Mouse (Mus musculus): ENCODE data around the gene Gucd1. TPM values are rescaled to one million over a fixed set of nuclear protein-coding genes. Genes with fewer than 3 reads are reported as not detected.
"Not testable (repeated sequence)": the region's sequence is repeated elsewhere in the genome, so short reads cannot be mapped to it uniquely, and the experiment has no call there.

Gucd1 gene
- total RNA-seq, 4 experiments from 2014 or later = 34.0 to 37.2 (median 36.1) TPM

DNA sequence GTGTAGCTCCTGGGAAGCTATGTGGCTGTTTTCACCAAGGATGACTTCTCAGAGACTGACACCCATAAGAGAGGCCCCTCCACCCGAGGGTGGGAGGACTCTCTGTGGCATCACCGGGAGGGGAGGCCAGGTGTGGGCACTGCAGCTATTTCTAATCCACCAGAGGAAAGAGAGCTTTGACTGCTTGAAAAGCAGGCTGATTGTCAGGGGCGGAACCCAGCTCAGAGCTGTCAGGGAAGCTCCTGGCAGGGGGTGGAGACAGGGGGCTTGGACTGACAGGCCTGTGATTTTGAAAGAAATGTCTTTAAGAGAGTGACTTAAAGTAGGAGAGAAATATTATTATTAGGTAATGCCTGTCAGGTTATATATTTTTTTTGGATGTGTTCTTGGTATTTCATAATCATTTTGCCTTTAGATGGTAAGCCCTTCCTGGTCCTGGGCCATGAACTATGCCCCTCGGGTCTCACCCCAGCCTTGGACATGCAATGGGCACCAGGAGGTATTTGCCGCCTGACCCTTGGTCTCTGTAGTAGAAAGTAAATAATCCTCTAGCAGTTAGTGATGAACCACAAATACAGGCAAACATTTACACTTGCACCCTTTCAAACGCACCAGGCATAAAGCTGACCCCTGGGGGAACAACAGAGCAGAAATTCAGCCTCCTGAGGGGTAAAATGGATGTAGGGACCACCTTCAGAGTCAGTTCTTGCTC lies 42.5 kb downstream of the Gucd1 start:
- not testable (repeated sequence) for DNase-seq (ENCODE audit: low spot score)

GRCm38 (mm10) chr10:75474571-75474970 lies 43.2 kb downstream of the Gucd1 start:
- no peak for DNase-seq (ENCODE audit: low spot score)

GRCm38 (mm10) chr10:75473411-75473810 lies 44.4 kb downstream of the Gucd1 start:
- no peak for DNase-seq (ENCODE audit: low spot score)

DNA sequence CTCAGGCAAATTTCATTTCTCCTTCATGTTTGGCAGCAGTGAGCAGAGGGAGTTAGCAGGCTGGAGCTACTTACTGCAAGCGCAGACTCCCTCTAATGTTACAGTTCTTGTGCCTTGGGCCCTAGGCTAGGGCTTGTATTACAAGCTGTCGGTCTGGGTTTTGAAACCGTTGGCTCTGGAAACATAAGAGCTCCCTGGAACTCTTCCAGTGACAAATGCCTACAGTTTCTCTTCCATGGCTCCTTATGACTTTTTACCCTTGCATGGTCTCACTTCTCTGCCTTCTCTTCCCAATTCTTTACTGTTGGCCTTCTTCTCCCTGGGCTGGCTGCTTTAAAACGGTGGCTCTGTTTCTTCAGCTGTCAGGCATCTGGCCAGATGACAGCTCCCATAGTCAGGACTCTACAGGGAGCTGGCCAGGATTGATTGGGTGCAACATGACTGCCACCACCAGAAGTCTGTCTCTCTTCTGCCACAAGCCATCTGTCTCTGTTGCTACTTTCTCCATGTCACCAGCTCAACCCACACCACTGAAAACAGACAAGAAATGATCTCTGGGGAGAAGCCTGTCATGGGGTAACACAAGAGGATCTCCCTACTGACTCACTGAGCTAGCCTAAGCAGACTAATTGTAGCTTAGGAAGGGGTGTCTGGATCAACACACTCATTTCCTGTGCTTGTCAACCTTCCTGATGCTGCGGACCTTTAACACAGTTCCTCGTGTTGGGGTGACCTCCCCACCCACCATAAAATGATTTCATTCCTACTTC lies 51.8 kb downstream of the Gucd1 start:
- DNase-seq (ENCODE audit: low spot score) = peak; percentile 44

GRCm38 (mm10) chr10:75462728-75463127 lies 55.0 kb downstream of the Gucd1 start:
- no peak for DNase-seq (ENCODE audit: low spot score)

DNA sequence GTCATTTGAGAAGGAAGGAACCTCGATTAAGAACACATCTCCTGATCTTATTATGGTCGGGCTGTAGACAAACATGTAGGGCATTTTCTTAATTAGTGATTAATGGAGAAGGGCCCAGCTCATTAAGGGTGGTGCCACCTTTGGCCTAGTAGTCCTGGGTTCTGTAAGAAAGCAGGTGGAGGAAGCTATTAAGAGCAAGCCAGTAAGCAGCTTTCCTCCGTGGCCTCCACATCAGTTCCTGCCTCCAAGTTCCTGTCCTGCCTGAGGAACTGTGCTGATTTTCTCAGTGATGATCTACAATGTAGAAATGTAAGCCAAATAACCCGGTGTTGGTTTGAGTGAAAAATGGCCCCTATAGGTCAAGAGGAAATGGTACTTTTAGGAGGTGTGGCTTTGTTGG lies 59.4 kb downstream of the Gucd1 start:
- DNase-seq (ENCODE audit: low spot score) = no peak

DNA sequence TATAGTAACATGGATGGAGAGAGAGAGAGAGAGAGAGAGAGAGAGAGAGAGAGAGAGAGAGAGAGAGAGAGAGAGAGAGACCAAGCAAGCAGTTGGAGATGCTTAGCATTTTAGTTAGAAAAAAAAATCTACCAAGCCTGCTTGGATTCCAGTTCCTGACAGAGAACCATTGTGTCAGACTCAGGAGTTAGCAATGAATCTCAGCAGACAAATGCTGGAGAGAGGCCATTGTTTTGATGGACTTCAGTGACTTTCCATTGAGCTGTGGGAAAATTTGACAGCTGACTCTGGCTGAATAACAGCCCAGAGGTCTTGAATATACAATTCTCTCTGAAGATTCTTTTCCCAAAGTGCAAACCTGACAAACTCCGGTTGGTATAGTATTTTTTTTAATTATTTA lies 59.9 kb downstream of the Gucd1 start:
- no peak for DNase-seq (ENCODE audit: low spot score)

DNA sequence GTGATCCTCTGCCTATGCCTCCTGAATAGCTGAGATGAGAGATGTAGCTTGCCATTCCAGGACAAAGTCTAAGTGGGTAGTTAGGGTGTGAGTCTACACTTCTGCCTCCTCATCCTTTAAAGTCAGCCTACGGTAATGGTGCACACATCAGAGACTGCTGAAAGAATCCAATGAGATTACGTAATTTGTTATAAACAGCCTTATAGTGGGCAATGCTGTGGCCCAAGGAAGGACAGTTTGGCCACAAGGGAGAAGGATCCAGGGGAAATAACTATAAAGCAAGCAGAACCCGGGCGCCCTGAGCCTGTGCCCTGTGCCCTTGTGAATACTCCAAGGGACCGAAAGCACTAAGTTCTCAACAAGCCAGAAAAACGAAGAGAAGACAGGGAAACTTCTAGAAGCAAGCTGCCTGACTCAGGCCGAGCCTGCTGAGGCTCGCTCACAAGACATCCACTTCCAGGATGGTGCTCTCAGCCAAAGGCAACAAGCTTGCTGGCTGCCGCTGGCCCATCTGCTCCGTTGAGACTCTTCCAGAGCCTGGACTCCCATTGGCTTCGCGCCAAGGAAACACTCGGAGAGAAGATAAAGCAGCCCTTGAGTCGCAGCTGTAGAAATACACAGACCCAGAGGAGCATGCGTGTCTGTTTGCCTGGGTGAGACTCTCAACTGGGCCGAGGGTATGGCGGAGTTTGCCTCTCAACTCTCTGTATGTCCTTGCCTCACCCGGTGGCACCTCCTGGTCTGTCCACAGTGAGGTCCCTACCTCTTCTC lies 61.5 kb downstream of the Gucd1 start:
- DNase-seq (ENCODE audit: low spot score) = not testable (repeated sequence)

GRCm38 (mm10) chr10:75451036-75451786 lies 66.6 kb downstream of the Gucd1 start:
- DNase-seq (ENCODE audit: low spot score) = peak; percentile 69

DNA sequence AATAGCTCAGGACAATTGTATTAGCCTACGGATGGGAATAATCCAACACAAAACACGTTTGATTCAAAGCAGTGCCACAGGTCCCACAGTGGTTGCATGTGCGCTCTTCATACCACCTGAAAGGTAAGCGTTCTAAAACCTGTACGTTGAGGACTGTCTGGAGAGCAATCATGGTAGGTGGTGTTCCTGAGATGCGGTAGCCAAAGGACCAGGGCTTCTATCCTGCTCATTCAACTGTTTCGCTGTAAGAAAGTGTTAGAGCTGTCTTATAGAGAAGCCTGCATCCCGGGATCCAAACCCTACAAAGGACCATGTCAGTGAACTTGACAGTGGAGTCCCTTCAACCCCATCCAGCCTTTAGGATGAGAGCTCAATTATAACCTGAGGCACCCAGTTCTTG lies 67.4 kb downstream of the Gucd1 start:
- DNase-seq (ENCODE audit: low spot score) = no peak

DNA sequence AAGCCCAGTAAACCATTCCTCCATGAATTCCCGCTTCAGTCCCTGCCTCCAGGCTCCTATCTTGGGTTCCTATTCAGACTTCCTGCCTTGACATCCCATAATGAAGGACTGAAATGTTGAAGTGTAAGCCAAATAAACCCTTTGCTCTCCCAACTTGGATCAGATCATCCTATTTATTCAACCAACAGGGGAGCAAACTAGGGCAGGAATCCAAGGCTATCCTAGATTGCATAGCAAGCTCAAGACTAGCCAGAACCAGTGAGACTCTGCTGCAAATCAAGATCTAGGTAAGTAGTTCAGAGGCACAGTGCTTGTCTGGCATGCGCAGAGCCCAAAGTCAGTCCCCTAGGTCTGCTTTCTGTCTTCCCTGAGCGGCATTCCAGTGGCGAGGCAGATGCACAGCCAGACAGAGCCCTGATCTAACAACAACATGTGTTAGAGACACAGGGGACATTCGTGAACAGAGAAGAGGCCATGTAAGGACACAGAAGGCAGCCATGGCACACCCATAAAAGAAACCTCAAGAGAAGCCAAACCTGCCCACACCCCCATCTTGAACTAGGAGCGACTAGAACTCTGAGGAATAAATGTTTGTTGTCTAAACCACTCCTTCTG lies 68.9 kb downstream of the Gucd1 start:
- no peak for DNase-seq (ENCODE audit: low spot score)

- DNase-seq (ENCODE audit: low spot score) = no peak
These were observed 70.3 kb downstream of the Gucd1 start for GRCm38 (mm10) chr10:75447489-75447888.

DNA sequence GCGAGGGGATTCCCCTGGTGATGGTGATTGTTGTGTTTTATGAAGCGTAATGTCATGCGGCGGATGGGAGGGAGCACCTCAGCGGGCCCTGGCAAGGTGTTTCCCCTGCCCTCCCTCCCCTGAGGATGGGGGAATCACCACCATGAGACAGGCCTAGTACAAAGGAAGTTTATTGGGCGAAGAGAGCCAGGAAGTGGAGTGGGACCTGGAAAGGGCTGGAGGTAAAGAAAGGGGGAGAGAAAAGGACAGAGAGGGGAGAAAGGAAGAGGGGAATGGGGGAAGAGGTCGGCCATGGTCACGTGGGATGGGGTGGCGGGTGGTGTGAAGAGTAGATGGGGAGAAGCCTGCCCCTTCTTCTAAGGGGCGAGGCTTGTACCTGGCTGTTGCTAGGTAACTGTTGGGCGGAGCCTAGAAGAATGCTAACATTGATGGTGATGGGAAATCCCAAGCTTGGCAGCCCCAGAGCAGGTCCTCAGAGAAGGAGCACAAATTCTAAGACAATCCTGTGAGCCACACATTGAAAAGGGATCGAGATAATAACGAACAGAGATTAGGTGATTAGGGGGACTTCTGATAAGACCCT lies 71.2 kb downstream of the Gucd1 start:
- no peak for DNase-seq (ENCODE audit: low spot score)

GRCm38 (mm10) chr10:75445030-75445429 lies 72.7 kb downstream of the Gucd1 start:
- no peak for DNase-seq (ENCODE audit: low spot score)

- DNase-seq (ENCODE audit: low spot score) = no peak
These were observed 73.5 kb downstream of the Gucd1 start for GRCm38 (mm10) chr10:75444111-75444826.

DNA sequence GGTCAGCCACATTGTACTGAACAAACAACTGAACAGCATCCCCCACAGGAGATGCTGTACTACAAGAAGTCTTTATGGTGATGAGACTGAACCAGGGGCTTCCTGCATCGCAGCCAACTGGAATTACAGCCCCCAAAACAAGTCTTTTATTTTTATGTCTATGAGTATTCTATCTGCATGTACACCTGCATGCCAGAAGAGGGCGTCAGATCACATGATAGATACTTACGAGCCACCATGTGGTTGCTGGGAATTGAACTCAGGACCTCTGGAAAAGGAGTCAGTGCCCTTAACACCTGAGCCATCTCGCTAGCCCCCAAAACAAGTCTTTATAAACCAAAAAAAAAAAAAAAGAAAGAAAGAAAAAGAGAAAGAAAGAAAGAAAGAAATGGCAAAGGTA lies 74.8 kb downstream of the Gucd1 start:
- no peak for DNase-seq (ENCODE audit: low spot score)

GRCm38 (mm10) chr10:75441800-75442199 lies 76.0 kb downstream of the Gucd1 start:
- no peak for DNase-seq (ENCODE audit: low spot score)

- DNase-seq (ENCODE audit: low spot score) = no peak
These were observed 77.0 kb downstream of the Gucd1 start for GRCm38 (mm10) chr10:75440756-75441155.

GRCm38 (mm10) chr10:75439211-75439811 lies 78.5 kb downstream of the Gucd1 start:
- DNase-seq (ENCODE audit: low spot score) = peak; percentile 61

Measured in heart, adult 8-10 months (tissue).